Mouse (Mus musculus): ENCODE results near the gene Zfp936. TPM values are rescaled to one million over a fixed set of nuclear protein-coding genes. Genes with fewer than 3 reads are reported as not detected.
"Not testable (repeated sequence)": the region's sequence is repeated elsewhere in the genome, so short reads cannot be mapped to it uniquely, and the experiment has no call there.

The Zfp936 gene
- not detected in 2 replicates for polyA plus RNA-seq (2015; fragmentation: Nextera tagmentation; extraction: Ambion mirVana)

DNA sequence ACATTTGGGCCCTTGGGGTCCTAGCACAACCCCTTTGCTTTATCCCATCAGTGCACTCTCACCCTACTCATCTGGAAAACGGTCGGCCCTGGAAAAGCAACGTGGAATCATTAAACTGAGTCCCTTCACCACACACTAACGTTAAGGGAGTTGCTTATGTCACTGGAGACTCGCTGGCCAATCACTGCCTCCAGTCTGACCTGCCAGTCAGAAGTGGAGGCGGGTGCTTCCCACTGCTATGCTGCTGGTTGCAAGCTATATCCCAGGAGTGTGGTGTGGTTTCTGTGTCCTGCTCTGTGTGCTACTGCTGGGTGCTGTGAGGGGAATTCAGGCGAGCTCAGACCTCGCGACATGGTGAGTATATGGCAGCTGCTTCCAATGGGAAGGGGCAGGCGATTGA is at the start of gene Zfp936:
Gene Zfp936, plus strand, starts transcription at position 301 of the 400 bp plus-strand sequence.
- not testable (repeated sequence) for H3K9ac ChIP-seq (ENCODE audit: low read depth, low read length); H3K4me3 ChIP-seq (replicated peaks; ENCODE audit: low read depth, low read length); H3K27ac ChIP-seq; H3K27me3 ChIP-seq (ENCODE audit: insufficient read depth, low read length); ATAC-seq (replicated peaks; ENCODE audit: low FRiP score, low read depth); H3K4me2 ChIP-seq (ENCODE audit: low read length); H3K9me3 ChIP-seq (replicated peaks; ENCODE audit: low read length); DNase-seq (ENCODE audit: low spot score); H3K4me1 ChIP-seq (replicated peaks; ENCODE audit: insufficient read depth, low read length); H3K36me3 ChIP-seq (ENCODE audit: insufficient read depth, low read length)
- WGBS, result 81% methylated on average over 10 of the region's 10 CpGs

DNA sequence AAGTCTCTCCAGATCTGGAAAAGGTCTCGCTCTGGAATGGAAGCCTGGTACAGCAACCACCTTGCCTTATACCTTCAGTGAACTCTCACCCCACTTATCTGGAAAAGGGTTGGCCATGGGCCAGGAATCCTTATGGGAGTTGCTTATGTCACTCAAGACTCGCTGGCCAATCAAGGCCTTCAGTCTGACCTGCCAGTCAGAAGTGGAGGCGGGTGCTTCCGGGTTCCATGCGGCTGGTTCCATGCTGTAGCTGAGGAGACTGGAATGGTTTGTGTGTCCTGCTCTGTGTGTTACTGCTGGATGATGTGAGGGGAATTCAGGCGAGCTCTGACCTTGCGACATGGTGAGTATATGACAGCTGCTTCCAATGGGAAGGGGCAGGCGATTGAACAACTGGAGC is 36.2 kb upstream of the Zfp936 start:
- H3K4me2 ChIP-seq (ENCODE audit: low read length), result no peak overlapping the region
- WGBS, result 91% methylated on average over 8 of the region's 8 CpGs
- no peaks in the 10 kb centered on the region for H3K36me3 ChIP-seq (ENCODE audit: insufficient read depth, low read length)
- no peak overlapping the region for H3K27ac ChIP-seq
- H3K4me1 ChIP-seq (replicated peaks; ENCODE audit: insufficient read depth, low read length), result no peaks in the 10 kb centered on the region
- H3K4me3 ChIP-seq (replicated peaks; ENCODE audit: low read depth, low read length), result no peak overlapping the region
- DNase-seq (ENCODE audit: low spot score) (no peak), ATAC-seq (replicated peaks; ENCODE audit: low FRiP score, low read depth) (no peak)
- no peak overlapping the region for H3K9ac ChIP-seq (ENCODE audit: low read depth, low read length)
- no peaks in the 10 kb centered on the region for H3K27me3 ChIP-seq (ENCODE audit: insufficient read depth, low read length)
- no peaks in the 10 kb centered on the region for H3K9me3 ChIP-seq (replicated peaks; ENCODE audit: low read length)
- no peak for TF ChIP-seq CTCF (IDR thresholded peaks at IDR 0.05; ENCODE audit: low read depth)

GRCm38 (mm10) chr7:43128691-43129090 is 14.7 kb downstream of the Zfp936 start:
- not testable (repeated sequence) for H3K4me3 ChIP-seq (replicated peaks; ENCODE audit: low read depth, low read length); H3K27me3 ChIP-seq (ENCODE audit: insufficient read depth, low read length); H3K27ac ChIP-seq; H3K9ac ChIP-seq (ENCODE audit: low read depth, low read length); DNase-seq (ENCODE audit: low spot score); H3K4me2 ChIP-seq (ENCODE audit: low read length); H3K9me3 ChIP-seq (replicated peaks; ENCODE audit: low read length); H3K4me1 ChIP-seq (replicated peaks; ENCODE audit: insufficient read depth, low read length); ATAC-seq (replicated peaks; ENCODE audit: low FRiP score, low read depth); H3K36me3 ChIP-seq (ENCODE audit: insufficient read depth, low read length)
- 93% methylated on average over 12 of the region's 15 CpGs for WGBS

GRCm38 (mm10) chr7:43164121-43164520 is 50.1 kb downstream of the Zfp936 start:
- not testable (repeated sequence) for H3K36me3 ChIP-seq (ENCODE audit: insufficient read depth, low read length); H3K9ac ChIP-seq (ENCODE audit: low read depth, low read length); H3K4me3 ChIP-seq (replicated peaks; ENCODE audit: low read depth, low read length); DNase-seq (ENCODE audit: low spot score); ATAC-seq (replicated peaks; ENCODE audit: low FRiP score, low read depth); H3K27me3 ChIP-seq (ENCODE audit: insufficient read depth, low read length); H3K27ac ChIP-seq; H3K4me1 ChIP-seq (replicated peaks; ENCODE audit: insufficient read depth, low read length); H3K4me2 ChIP-seq (ENCODE audit: low read length)
- 73% methylated on average over 4 of the region's 4 CpGs for WGBS
- H3K9me3 ChIP-seq (replicated peaks; ENCODE audit: low read length), result peaks cover 17% of the 10 kb centered on the region

DNA sequence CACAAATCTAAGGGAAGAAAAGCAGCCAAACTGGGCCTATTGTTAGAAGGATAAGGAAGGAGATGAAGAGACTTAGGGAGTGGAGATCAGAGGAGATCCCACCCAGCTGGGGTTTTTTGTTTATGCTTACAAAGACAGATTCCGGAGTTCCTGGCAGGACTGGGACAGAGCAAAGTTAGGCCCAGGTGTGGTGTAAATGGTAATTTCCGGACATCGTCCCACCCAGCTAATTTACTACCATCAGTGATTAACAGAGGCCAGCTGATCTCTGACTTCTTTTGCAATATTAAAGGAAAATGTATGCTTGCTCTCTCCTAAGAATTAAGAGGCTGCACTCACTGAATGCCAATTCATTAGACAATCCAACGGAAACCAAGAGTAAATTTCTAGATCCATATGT is 53.1 kb downstream of the Zfp936 start:
- not testable (repeated sequence) for ATAC-seq (replicated peaks; ENCODE audit: low FRiP score, low read depth); H3K4me1 ChIP-seq (replicated peaks; ENCODE audit: insufficient read depth, low read length); H3K9ac ChIP-seq (ENCODE audit: low read depth, low read length); H3K4me3 ChIP-seq (replicated peaks; ENCODE audit: low read depth, low read length); H3K27ac ChIP-seq; DNase-seq (ENCODE audit: low spot score); H3K27me3 ChIP-seq (ENCODE audit: insufficient read depth, low read length); H3K36me3 ChIP-seq (ENCODE audit: insufficient read depth, low read length); H3K4me2 ChIP-seq (ENCODE audit: low read length)
- 84% methylated on average over 4 of the region's 4 CpGs for WGBS
- 0 out of 2 replicates have a peak, but pooled peaks cover 13% of the 10 kb centered on the region for H3K9me3 ChIP-seq (replicated peaks; ENCODE audit: low read length)

GRCm38 (mm10) chr7:43167811-43168210 is 53.8 kb downstream of the Zfp936 start:
- not testable (repeated sequence) for ATAC-seq (replicated peaks; ENCODE audit: low FRiP score, low read depth); H3K4me1 ChIP-seq (replicated peaks; ENCODE audit: insufficient read depth, low read length); H3K9ac ChIP-seq (ENCODE audit: low read depth, low read length); H3K4me2 ChIP-seq (ENCODE audit: low read length); DNase-seq (ENCODE audit: low spot score); H3K4me3 ChIP-seq (replicated peaks; ENCODE audit: low read depth, low read length); H3K36me3 ChIP-seq (ENCODE audit: insufficient read depth, low read length); H3K27me3 ChIP-seq (ENCODE audit: insufficient read depth, low read length); H3K27ac ChIP-seq
- H3K9me3 ChIP-seq (replicated peaks; ENCODE audit: low read length), result 0 out of 2 replicates have a peak, but pooled peaks cover 13% of the 10 kb centered on the region
- WGBS, result 79% methylated on average over 1 of the region's 1 CpGs

- not testable (repeated sequence) for ATAC-seq (replicated peaks; ENCODE audit: low FRiP score, low read depth); H3K27me3 ChIP-seq (ENCODE audit: insufficient read depth, low read length); H3K4me1 ChIP-seq (replicated peaks; ENCODE audit: insufficient read depth, low read length); H3K27ac ChIP-seq; H3K4me2 ChIP-seq (ENCODE audit: low read length); DNase-seq (ENCODE audit: low spot score); H3K36me3 ChIP-seq (ENCODE audit: insufficient read depth, low read length); H3K9ac ChIP-seq (ENCODE audit: low read depth, low read length); H3K4me3 ChIP-seq (replicated peaks; ENCODE audit: low read depth, low read length)
- WGBS, result 41% methylated on average over 1 of the region's 1 CpGs
- H3K9me3 ChIP-seq (replicated peaks; ENCODE audit: low read length), result 0 out of 2 replicates have a peak, but pooled peaks cover 13% of the 10 kb centered on the region
These were observed 54.2 kb downstream of the Zfp936 start for GRCm38 (mm10) chr7:43168212-43168611.

Data from kidney, postnatal 0 days (tissue).